Mouse (Mus musculus) Patski (cell line): ENCODE results near the gene Tbrg4. TPM values are rescaled to one million over a fixed set of nuclear protein-coding genes. Genes with fewer than 3 reads are reported as not detected.

Source experiments
- ATAC-seq: fragments of 100-300 bp; one replicate; pipeline ENCODE4 v1.8.0; 2021
- CTCF ChIA-PET: fragments of 350-600 bp; sonication (Branson Sonifier 250); formaldehyde crosslinking; loops from one replicate; lab custom pipeline; 2022; ENCODE audit warnings: inconsistent platforms; lab: Charles Lee
- POLR2A ChIA-PET: fragments of 350-600 bp; sonication (Branson Sonifier 250); formaldehyde crosslinking; loops from one replicate; lab custom pipeline; 2022; ENCODE audit warnings: antibody characterized with exemption, inconsistent platforms; lab: Charles Lee
- DNase-seq: peaks from one replicate; pipeline ENCODE4 v3.0.0-alpha.2; 2011; ENCODE audit warnings: low read depth, low spot score
- H3K27me3 ChIP-seq: fragments of 371-371 bp; one replicate; pipeline ENCODE4 v1.5.1; 2021
- CTCF ChIP-seq: fragments of 100-300 bp; IDR thresholded peaks from one replicate; pipeline ENCODE4 v1.5.1; 2021
- in situ Hi-C: fragments of 300-500 bp; cut with MboI; formaldehyde crosslinking; loops from 3 replicates; pipeline ENCODE4 v1.11.1; 2018; ENCODE audit warnings: low pct_unique_long_range_greater_than_20kb, mixed read lengths
- polyA plus RNA-seq: library from polyadenylated mRNA; unstranded; gene quantifications from one replicate; pipeline ENCODE4 v1.2.3, GENCODE M21; 2021

Tbrg4 gene
- polyA plus RNA-seq, 1 experiment from 2014 or later, result 64.3 TPM

DNA sequence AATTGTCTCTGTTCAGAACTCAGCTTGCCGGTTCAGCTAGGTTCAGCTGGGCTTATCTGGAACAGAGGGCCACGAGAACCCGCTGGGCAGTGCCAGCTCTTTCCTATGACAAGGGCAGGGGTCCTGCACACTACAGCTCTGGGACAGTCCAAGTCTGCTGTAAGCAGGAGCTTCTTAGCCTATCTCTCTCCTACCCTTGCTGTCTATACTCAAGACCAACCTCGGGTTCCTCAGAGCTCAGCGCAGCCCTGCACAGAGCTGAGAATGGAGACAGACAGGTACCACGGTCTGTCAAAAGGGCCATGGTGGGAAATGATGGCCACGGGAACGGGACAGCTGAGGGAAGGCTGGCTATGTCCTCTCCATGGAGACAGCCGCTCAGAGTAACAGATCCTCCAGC lies 22.6 kb downstream of the Tbrg4 start:
- DNase-seq (no peak), ATAC-seq (no peak)
- POLR2A ChIA-PET, result interaction anchor here (1.5 kb wide), 1 partner anchor 12 kb away, joined by 6 read pairs; no protein-coding TSS in a partner anchor
- H3K27me3 ChIP-seq, result no peaks in the 10 kb centered on the region
- CTCF ChIA-PET, result no interaction called here
- TF ChIP-seq CTCF, result no peak
- in situ Hi-C loops, result no loop called here

GRCm38 (mm10) chr11:6602662-6603061 lies 23.2 kb downstream of the Tbrg4 start:
- DNase-seq, result no peak
- no peak for ATAC-seq
- POLR2A ChIA-PET, result interaction anchor here (1.5 kb wide), 1 partner anchor 13 kb away, joined by 6 read pairs; no protein-coding TSS in a partner anchor
- in situ Hi-C loops, result no loop called here
- CTCF ChIA-PET, result no interaction called here
- no peak for TF ChIP-seq CTCF
- no peaks in the 10 kb centered on the region for H3K27me3 ChIP-seq

DNA sequence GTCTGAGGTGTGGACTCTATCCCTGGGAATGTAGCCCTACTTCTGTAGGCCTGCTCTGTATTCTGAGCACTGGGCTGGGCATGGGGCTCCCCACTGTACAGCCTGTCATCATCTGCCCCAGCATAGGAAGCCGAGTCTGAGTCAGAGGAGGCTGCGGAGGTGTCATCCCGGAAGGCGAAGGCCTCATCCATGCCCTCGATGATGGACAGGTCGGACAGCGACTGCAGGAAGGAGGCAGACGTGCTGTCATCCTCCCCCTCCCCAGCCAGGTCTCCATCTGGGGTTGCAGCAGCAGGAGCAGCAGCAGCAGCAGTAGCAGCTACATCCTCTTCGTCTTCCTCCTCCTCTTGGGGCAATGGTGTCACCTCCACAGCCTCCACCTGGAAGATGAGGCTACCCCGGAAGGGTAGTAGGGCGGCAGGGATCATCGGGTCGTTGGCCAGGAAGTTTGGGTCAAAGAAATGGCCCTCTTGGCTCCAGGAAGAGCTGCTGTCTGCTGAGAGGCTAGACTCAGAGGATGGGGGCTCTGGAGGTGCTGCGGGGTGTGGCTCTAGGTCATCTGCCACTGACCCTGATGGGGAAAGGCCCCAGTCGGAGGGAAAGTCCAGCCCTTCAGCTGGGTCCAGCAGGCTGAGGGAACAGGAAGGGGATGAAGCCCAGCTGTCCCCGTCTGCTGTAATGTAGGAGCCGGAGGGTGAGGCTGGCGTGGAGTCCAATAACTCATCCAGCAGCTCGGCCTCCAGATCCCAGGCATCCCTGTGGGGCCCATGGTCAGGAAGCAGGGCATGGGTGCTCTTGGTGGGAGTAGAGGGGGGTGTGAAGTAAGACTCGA lies 24.0 kb downstream of the Tbrg4 start:
- DNase-seq, result no peak
- in situ Hi-C loops, result no loop called here
- ChIA-PET POLR2A (interaction anchor here (1.2 to 1.5 kb wide), 2 partner anchors 13 to 45 kb away, joined by 3 to 6 read pairs; no protein-coding TSS in a partner anchor), CTCF (no interaction called here)
- ATAC-seq, result no peak
- H3K27me3 ChIP-seq, result no peaks in the 10 kb centered on the region
- TF ChIP-seq CTCF, result no peak

DNA sequence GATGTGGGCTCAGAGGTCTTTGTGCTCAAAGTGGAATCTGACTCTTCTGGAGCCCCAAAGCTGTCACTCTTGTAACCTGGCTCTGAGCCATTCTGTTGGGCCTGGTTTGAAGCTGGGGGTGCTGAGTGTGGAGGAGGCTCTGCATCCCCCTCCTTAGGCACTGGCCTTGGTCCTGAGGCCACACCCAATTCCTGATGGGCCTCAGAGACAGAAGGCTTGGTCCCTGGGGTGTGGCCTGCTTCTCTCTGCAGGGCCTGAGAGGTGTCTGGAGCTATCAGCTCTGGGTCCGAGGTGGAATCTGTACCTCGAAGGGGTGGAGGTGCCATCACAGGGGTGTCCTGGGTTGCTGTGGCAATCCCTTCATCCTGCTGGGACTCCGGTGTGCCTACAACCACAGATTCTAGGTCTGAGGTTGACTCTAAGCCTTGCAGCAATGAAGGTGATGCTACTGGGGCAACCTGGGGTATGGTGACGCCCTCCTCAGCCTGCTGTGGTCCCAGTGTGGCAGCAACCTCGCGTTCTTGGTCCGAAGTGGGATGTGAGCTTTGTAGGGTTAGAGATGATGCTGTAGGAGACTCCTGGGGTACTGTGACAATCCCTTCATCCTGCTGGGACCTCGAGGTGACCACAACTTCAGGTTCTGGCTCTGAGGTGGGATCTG lies 25.5 kb downstream of the Tbrg4 start:
- H3K27me3 ChIP-seq, result no peaks in the 10 kb centered on the region
- in situ Hi-C loops, result no loop called here
- no peak for DNase-seq
- ATAC-seq, result no peak
- no peak for TF ChIP-seq CTCF
- POLR2A ChIA-PET, result interaction anchor here (1.2 kb wide), 1 partner anchor 43 kb away, joined by 3 read pairs; no protein-coding TSS in a partner anchor
- CTCF ChIA-PET, result interaction anchor here (1.6 kb wide), 1 partner anchor 12 kb away, joined by 4 read pairs; no protein-coding TSS in a partner anchor

- TF ChIP-seq CTCF, result no peak
- in situ Hi-C loops, result no loop called here
- no peak for DNase-seq
- ChIA-PET POLR2A (no interaction called here), CTCF (interaction anchor here (1.6 kb wide), 1 partner anchor 12 kb away, joined by 4 read pairs; no protein-coding TSS in a partner anchor)
- ATAC-seq, result no peak
- H3K27me3 ChIP-seq, result no peaks in the 10 kb centered on the region
Observed at GRCm38 (mm10) chr11:6599831-6600230, 26.0 kb downstream of the Tbrg4 start.

DNA sequence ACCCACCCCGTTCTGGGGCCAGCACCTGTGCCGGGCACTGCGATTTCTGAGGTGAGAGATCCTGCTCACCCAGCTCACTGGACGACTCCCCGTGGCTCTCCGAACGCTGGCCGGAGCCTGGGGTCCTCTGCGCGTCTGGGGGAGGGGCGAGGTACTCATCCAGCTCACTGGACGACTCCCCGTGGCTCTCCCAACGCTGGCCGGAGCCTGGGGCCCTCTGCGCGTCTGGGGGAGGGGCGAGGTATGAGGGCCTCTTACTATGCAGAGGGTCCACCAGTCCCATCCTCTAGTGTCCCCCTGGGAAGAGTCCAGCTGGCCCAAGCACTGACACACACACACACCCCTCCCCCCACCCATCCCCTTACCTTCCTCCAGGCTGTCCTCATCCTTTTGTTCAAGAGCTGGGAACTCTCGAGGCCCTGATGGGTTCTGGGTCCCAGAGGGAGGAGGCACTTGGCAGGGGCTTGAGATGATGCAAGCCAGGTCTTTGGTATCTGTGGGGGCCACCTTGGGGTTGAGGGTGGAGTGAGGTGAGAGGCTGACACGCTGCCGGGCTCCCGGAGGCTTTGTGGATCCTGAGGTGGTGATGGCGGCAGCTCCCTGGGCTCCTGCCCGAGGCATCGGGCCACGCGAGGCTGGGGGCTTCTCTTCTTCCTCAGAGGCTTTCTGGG lies 26.7 kb downstream of the Tbrg4 start:
- ChIA-PET POLR2A (interaction anchor here (0.7 kb wide), 1 partner anchor 15 kb away, joined by 3 read pairs; no protein-coding TSS in a partner anchor), CTCF (interaction anchor here (1.6 kb wide), 1 partner anchor 11 kb away, joined by 4 read pairs; no protein-coding TSS in a partner anchor)
- in situ Hi-C loops, result no loop called here
- ATAC-seq (no peak), DNase-seq (no peak)
- no peak for TF ChIP-seq CTCF
- no peaks in the 10 kb centered on the region for H3K27me3 ChIP-seq

DNA sequence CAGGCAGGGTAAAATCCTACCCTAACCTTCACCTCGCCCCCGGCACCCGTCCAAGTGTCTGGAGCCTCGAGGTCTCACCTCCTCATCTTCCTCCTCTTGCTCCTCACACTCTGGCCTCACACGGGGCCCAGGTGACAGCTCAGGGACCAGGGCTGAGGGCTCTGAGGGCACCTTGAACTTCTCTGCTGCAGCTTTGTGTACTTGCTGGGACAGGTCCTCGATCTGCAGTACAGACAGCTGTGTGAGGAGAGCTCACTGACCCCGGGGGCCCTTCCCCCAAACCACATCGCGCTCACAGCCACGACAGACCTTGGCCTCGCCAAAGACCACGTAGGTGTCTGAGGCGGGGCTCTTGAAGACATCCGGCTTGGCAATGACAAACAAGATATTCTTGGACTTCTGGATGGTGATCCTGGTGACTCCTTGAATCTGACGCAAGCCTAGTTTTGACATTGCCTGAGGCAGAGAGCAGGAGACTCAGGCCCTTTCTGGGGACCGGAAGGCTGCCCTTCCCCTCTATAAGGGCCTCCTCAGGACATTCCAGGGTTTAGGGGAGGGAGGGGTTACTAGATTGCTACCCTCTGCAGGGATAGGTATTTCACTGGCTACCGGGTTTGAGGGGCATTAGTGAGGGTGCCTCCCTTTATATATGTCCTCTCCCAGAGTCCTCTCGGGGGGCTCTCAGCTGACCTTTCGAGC lies 27.5 kb downstream of the Tbrg4 start:
- in situ Hi-C loops, result no loop called here
- DNase-seq, result no peak
- no peak for ATAC-seq
- H3K27me3 ChIP-seq, result no peaks in the 10 kb centered on the region
- no peak for TF ChIP-seq CTCF
- ChIA-PET POLR2A (interaction anchor here (0.7 to 0.8 kb wide), 2 partner anchors 16 to 187 kb away, joined by 3 read pairs; no protein-coding TSS in a partner anchor), CTCF (interaction anchor here (0.9 kb wide), 1 partner anchor 52 kb away, joined by 3 read pairs; no protein-coding TSS in a partner anchor)

DNA sequence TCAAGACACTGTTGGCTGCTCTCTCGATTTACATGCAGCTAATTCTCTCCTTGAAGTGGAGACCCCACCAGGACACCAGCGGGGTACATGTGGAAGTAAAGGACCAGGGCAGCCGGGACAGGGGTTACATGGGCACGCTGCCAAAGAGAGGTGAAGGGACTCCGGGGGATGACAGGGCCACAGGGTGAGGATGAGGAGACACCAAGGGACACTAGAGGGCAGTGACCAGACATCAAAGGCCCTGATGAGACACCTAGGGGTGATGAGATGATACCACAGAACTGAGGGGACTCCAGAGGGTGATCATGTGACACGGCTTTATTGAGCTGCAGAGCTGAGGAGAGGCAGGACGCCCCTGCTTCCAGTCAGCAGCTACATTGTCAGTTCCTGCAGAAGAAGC lies 28.3 kb downstream of the Tbrg4 start:
- CTCF ChIA-PET, result no interaction called here
- POLR2A ChIA-PET, result interaction anchor here (0.8 kb wide), 1 partner anchor 186 kb away, joined by 3 read pairs; no protein-coding TSS in a partner anchor
- no peaks in the 10 kb centered on the region for H3K27me3 ChIP-seq
- TF ChIP-seq CTCF, result no peak
- in situ Hi-C loops, result no loop called here
- ATAC-seq, result no peak
- no peak for DNase-seq

DNA sequence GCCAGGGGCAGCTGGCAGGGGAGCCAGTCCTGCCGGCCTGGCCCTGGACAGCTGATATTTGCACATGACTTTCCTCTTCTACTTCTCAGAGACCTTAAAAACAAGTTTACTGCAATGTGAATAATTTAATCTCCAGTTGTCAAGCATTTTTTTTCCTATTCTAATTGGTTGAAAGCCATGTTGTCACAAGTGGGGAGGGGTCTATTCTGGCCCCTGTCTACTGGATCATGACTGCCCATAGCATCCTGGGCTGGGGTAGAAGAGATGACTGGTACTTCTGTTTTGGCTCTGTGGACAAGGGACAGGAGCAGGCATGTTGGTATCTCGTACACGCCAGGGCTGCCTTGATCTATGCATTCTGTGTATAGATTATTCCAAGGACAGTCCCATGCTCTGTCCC lies 29.3 kb downstream of the Tbrg4 start:
- ATAC-seq, result no peak
- H3K27me3 ChIP-seq, result no peaks in the 10 kb centered on the region
- no peak for TF ChIP-seq CTCF
- ChIA-PET CTCF (no interaction called here), POLR2A (no interaction called here)
- no peak for DNase-seq
- in situ Hi-C loops, result no loop called here

- ATAC-seq, result no peak
- no peak for DNase-seq
- in situ Hi-C loops, result no loop called here
- TF ChIP-seq CTCF, result no peak
- CTCF ChIA-PET, result no interaction called here
- H3K27me3 ChIP-seq, result no peaks in the 10 kb centered on the region
- POLR2A ChIA-PET, result no interaction called here
Observed at GRCm38 (mm10) chr11:6596205-6596604, 29.7 kb downstream of the Tbrg4 start.
